Mouse (Mus musculus) bone marrow, adult 2 months (tissue): Measurements from ENCODE around the gene Cyp24a1.

Experiments
- CTCF ChIP-seq: fragments of 200-500 bp; IDR thresholded peaks from 2 replicates; pipeline ENCODE4 v1.5.1; 2011; ENCODE audit warnings: low read length, control low read depth; ENCODE audit not compliant: control insufficient read depth, insufficient read depth
- POLR2A ChIP-seq: fragments of 200-500 bp; IDR thresholded peaks from 2 replicates; pipeline ENCODE4 v1.6.1; 2011; ENCODE audit warnings: low read depth, mild to moderate bottlenecking, control low read depth, low read length, borderline replicate concordance; ENCODE audit not compliant: control insufficient read depth

GRCm38 (mm10) chr2:170543625-170544024 lies 46.7 kb upstream of the Cyp24a1 start:
- TF ChIP-seq POLR2A (no peak), CTCF (no peak)
